Mouse (Mus musculus): Measurements from ENCODE around the gene 1110002E22Rik. TPM values are rescaled to one million over a fixed set of nuclear protein-coding genes. Genes with fewer than 3 reads are reported as not detected.

The 1110002E22Rik gene
- polyA plus RNA-seq, 1 experiment: 0.74 TPM

DNA sequence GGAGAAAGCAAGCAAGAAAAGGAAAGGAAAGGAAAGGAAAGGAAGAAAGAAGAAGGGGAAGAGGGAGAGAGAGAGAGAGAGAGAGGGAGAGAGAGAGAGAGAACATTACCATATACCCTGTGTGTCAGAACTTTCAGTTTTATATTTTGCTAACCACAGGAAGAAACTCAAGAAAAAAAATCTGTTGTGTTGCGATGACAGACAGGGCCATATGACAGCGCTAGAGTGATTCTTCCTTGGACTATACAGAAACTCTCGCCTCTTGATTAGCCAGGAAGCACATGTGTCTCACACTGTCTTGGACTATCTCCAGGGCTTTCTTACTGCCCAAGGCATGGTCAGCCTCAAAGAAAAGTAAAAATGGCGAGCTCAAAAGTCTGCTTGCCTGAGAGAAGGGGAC lies 2.2 kb upstream of the 1110002E22Rik start:
- DNase-seq: no peak
- H3K27ac ChIP-seq (ENCODE audit: control insufficient read depth, insufficient read depth, low read length): no peak overlapping the region
- H3K4me1 ChIP-seq (replicated peaks; ENCODE audit: control insufficient read depth, insufficient read depth, low read length): no peaks in the 10 kb centered on the region
- no peak for TF ChIP-seq POLR2A (IDR thresholded peaks at IDR 0.05; ENCODE audit: control insufficient read depth, extremely low read depth, insufficient read depth, low read length, poor library complexity)
- TF ChIP-seq CTCF (IDR thresholded peaks at IDR 0.05; ENCODE audit: borderline replicate concordance, control insufficient read depth, extremely low read depth, insufficient read depth, low read length, poor library complexity): no peak
- no peaks in the 10 kb centered on the region for H3K27me3 ChIP-seq (ENCODE audit: control insufficient read depth, insufficient read depth, low read length)
- 26% methylated on average over 4 of the region's 4 CpGs for WGBS
- no peak overlapping the region for H3K4me3 ChIP-seq (ENCODE audit: control insufficient read depth, insufficient read depth, low read length)
- H3K36me3 ChIP-seq (ENCODE audit: control insufficient read depth, insufficient read depth, low read length): no peaks in the 10 kb centered on the region

DNA sequence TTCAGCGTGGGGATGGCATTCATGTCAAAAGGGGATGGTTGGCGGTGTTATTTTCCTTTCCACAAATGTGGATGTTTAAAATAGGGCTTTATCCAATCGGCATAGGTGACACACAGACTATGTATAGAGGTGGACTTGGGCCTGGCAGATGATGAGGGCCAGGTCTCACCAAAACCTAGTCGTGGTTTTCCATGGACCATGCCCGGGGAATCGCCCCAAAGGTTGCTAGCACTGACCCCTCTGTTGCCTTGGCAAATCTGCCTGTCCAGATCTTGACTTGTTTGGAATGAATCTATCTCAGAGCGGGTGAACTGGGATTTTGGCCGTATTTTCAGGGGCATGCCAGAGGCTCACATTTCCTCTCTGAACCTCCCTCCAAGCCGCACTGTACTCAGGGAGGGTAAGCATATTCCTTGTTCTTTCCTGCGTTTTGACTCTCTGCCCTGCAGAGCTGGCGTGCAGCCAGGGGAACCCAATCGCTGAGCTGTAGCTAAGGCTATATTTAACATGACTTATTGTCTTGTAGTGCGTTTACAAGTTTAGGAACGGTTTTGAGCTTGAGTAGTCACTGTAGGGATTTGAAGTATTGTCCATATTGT lies 1.0 kb upstream of the 1110002E22Rik start:
- H3K4me3 ChIP-seq (ENCODE audit: control insufficient read depth, insufficient read depth, low read length): no peak overlapping the region
- H3K4me1 ChIP-seq (replicated peaks; ENCODE audit: control insufficient read depth, insufficient read depth, low read length): no peaks in the 10 kb centered on the region
- no peak for TF ChIP-seq CTCF (IDR thresholded peaks at IDR 0.05; ENCODE audit: borderline replicate concordance, control insufficient read depth, extremely low read depth, insufficient read depth, low read length, poor library complexity)
- no peak for TF ChIP-seq POLR2A (IDR thresholded peaks at IDR 0.05; ENCODE audit: control insufficient read depth, extremely low read depth, insufficient read depth, low read length, poor library complexity)
- no peak for DNase-seq
- WGBS: 74% methylated on average over 14 of the region's 14 CpGs
- no peak overlapping the region for H3K27ac ChIP-seq (ENCODE audit: control insufficient read depth, insufficient read depth, low read length)
- H3K27me3 ChIP-seq (ENCODE audit: control insufficient read depth, insufficient read depth, low read length): no peaks in the 10 kb centered on the region
- H3K36me3 ChIP-seq (ENCODE audit: control insufficient read depth, insufficient read depth, low read length): no peaks in the 10 kb centered on the region

DNA sequence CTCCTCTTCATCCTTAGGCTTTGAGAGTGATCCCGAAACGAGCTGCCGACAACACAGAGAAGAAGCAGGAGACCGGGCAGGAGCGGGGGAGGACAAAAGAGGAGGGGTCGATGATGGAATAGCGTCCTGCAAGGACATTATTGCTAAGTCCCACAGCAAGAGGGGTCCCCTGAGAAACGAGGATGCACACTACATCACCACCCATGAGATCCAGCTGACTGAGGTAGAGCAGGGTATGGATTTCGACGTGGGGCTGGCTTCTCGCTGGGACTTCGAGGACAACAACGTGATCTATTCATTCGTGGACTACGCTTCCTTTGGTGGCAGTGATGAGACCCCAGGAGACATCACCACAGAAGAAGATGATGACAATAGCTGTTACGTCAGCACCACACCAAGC lies 1.1 kb downstream of the 1110002E22Rik start:
- no peak overlapping the region for H3K27ac ChIP-seq (ENCODE audit: control insufficient read depth, insufficient read depth, low read length)

DNA sequence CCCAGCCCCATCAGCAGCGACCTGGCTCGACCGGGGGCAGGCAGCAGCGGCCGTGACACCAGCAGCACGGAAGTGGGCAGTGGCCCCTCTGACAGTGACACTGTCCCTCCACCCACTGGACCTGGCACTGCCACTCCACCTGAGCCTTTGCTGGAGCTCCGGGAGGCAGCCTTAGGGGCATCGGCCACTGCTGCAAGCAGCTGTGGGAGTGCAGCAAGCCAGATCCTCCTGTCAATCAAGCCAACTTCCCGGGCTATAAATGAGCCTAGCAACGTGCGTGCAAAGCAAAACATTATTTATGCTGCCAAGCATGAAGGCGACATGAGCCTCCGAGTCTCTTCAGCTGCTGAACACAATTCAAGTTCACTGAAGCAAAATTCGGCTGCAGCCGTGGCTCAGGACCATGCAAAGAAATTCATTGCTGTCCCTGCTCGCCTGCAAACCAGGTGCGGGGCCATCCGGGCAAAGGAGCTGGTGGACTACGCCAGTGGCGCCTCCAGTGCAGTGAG lies 1.6 kb downstream of the 1110002E22Rik start:
- Histone ChIP-seq H3K27ac (ENCODE audit: control insufficient read depth, insufficient read depth, low read length) (no peak overlapping the region), H3K4me1 (replicated peaks; ENCODE audit: control insufficient read depth, insufficient read depth, low read length) (no peaks in the 10 kb centered on the region), H3K4me3 (ENCODE audit: control insufficient read depth, insufficient read depth, low read length) (no peak overlapping the region), H3K27me3 (ENCODE audit: control insufficient read depth, insufficient read depth, low read length) (no peaks in the 10 kb centered on the region), H3K36me3 (ENCODE audit: control insufficient read depth, insufficient read depth, low read length) (no peaks in the 10 kb centered on the region)
- DNase-seq: no peak
- 84% methylated on average over 20 of the region's 20 CpGs for WGBS
- TF ChIP-seq POLR2A (IDR thresholded peaks at IDR 0.05; ENCODE audit: control insufficient read depth, extremely low read depth, insufficient read depth, low read length, poor library complexity): no peak
- no peak for TF ChIP-seq CTCF (IDR thresholded peaks at IDR 0.05; ENCODE audit: borderline replicate concordance, control insufficient read depth, extremely low read depth, insufficient read depth, low read length, poor library complexity)

More for the DNA sequence above, 1.1 kb downstream of the 1110002E22Rik start:
- Histone ChIP-seq H3K27me3 (ENCODE audit: control insufficient read depth, insufficient read depth, low read length) (no peaks in the 10 kb centered on the region), H3K4me1 (replicated peaks; ENCODE audit: control insufficient read depth, insufficient read depth, low read length) (no peaks in the 10 kb centered on the region), H3K4me3 (ENCODE audit: control insufficient read depth, insufficient read depth, low read length) (no peak overlapping the region), H3K36me3 (ENCODE audit: control insufficient read depth, insufficient read depth, low read length) (no peaks in the 10 kb centered on the region)
- no peak for DNase-seq
- TF ChIP-seq POLR2A (IDR thresholded peaks at IDR 0.05; ENCODE audit: control insufficient read depth, extremely low read depth, insufficient read depth, low read length, poor library complexity): no peak
- TF ChIP-seq CTCF (IDR thresholded peaks at IDR 0.05; ENCODE audit: borderline replicate concordance, control insufficient read depth, extremely low read depth, insufficient read depth, low read length, poor library complexity): no peak
- 91% methylated on average over 16 of the region's 16 CpGs for WGBS

DNA sequence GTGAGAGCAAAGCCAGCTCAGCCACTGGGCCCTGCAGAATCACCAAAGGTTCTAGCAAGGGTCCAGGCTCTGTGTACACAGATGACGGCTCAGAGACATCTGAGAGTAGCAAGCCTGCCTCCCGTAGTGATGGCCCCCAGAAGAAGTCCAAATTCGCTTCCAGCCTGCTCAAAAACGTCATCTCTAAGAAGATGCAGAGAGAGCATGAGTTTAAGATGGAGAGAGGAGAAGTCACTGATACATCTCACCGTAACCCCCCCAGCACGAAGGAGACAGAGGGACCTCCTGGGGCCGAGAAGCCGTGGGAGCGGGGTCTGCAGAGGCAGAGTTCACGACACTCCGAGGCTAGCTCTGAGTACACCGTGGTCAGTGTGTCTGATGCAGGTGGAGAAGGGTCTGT lies 2.4 kb downstream of the 1110002E22Rik start, which contains the start of gene Gm5105:
TSS of gene Gm5105 (minus strand) at position 101 of the 400 bp plus-strand sequence.
- WGBS: 95% methylated on average over 12 of the region's 12 CpGs
- no peak for DNase-seq
- Histone ChIP-seq H3K4me3 (ENCODE audit: control insufficient read depth, insufficient read depth, low read length) (no peak within 1 kb of the TSS), H3K4me1 (replicated peaks; ENCODE audit: control insufficient read depth, insufficient read depth, low read length) (no peaks in the 10 kb centered on the region), H3K27ac (ENCODE audit: control insufficient read depth, insufficient read depth, low read length) (no peak within 1 kb of the TSS), H3K27me3 (ENCODE audit: control insufficient read depth, insufficient read depth, low read length) (no peaks in the 10 kb centered on the region), H3K36me3 (ENCODE audit: control insufficient read depth, insufficient read depth, low read length) (no peaks in the 10 kb centered on the region)
- TF ChIP-seq CTCF (IDR thresholded peaks at IDR 0.05; ENCODE audit: borderline replicate concordance, control insufficient read depth, extremely low read depth, insufficient read depth, low read length, poor library complexity) (no peak), POLR2A (IDR thresholded peaks at IDR 0.05; ENCODE audit: control insufficient read depth, extremely low read depth, insufficient read depth, low read length, poor library complexity) (no peak)

DNA sequence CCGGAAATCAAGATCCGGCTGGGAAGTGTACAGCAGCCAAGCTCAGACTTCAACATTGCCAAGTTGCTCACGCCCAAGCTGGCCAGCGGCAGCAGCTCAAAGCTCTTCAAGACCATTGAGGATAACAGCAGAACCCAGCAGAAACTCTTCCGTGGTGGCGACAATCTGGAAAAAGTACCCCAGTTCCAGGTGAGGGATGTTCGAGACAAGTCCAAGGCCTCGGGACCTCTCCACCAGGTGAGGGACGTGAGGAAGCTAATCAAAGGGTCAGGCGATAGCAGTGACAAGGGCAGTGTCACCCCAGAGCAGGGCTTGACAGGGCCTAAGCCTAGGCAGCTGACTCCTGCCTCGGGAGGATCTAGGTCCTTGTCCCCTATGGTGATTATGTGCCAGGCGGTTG lies 3.3 kb downstream of the 1110002E22Rik start:
- H3K27me3 ChIP-seq (ENCODE audit: control insufficient read depth, insufficient read depth, low read length): no peaks in the 10 kb centered on the region
- DNase-seq: no peak
- no peak overlapping the region for H3K4me3 ChIP-seq (ENCODE audit: control insufficient read depth, insufficient read depth, low read length)

More for the DNA sequence above, 3.3 kb downstream of the 1110002E22Rik start:
- Histone ChIP-seq H3K27ac (ENCODE audit: control insufficient read depth, insufficient read depth, low read length) (no peak overlapping the region), H3K4me1 (replicated peaks; ENCODE audit: control insufficient read depth, insufficient read depth, low read length) (no peaks in the 10 kb centered on the region), H3K36me3 (ENCODE audit: control insufficient read depth, insufficient read depth, low read length) (no peaks in the 10 kb centered on the region)
- no peak for TF ChIP-seq POLR2A (IDR thresholded peaks at IDR 0.05; ENCODE audit: control insufficient read depth, extremely low read depth, insufficient read depth, low read length, poor library complexity)
- no peak for TF ChIP-seq CTCF (IDR thresholded peaks at IDR 0.05; ENCODE audit: borderline replicate concordance, control insufficient read depth, extremely low read depth, insufficient read depth, low read length, poor library complexity)
- WGBS: 95% methylated on average over 12 of the region's 12 CpGs

All from thymus, adult 2 months (tissue).